Mouse (Mus musculus) stomach, embryonic 14.5 days (tissue): ENCODE results near the gene Polr2g. TPM values are rescaled to one million over a fixed set of nuclear protein-coding genes. Genes with fewer than 3 reads are reported as not detected.

Experiments used
- ATAC-seq: fragments of 200-750 bp; cut with Nextera tagmentation; 2 replicates; pipeline ENCODE4 v1.8.0; 2017; ENCODE audit warnings: low read depth, moderate TSS enrichment; ENCODE audit not compliant: insufficient number of reproducible peaks, insufficient read depth, low FRiP score
- H3K27ac ChIP-seq: fragments of 300-500 bp; sonication (generic); 2 replicates; pipeline ENCODE4 v1.5.1; 2014; ENCODE audit warnings: mild to moderate bottlenecking, low read length, moderate library complexity, mixed read lengths
- H3K27me3 ChIP-seq: fragments of 300-500 bp; sonication (generic); 2 replicates; pipeline ENCODE4 v1.6.1; 2014; ENCODE audit warnings: low read length, control low read depth, mixed read lengths; ENCODE audit not compliant: control insufficient read depth, insufficient read depth
- H3K36me3 ChIP-seq: fragments of 300-500 bp; sonication (generic); 2 replicates; pipeline ENCODE4 v1.6.1; 2014; ENCODE audit warnings: mild to moderate bottlenecking, control low read depth, low read length, moderate library complexity, mixed read lengths; ENCODE audit not compliant: control insufficient read depth, insufficient read depth
- H3K4me1 ChIP-seq: fragments of 300-500 bp; sonication (generic); 2 replicates; pipeline ENCODE4 v1.6.1; 2014; ENCODE audit warnings: low read length, control low read depth, mixed read lengths; ENCODE audit not compliant: control insufficient read depth, insufficient read depth
- H3K4me2 ChIP-seq: fragments of 300-500 bp; sonication (generic); replicated peaks from 2 replicates; pipeline ENCODE4 v1.6.1; 2014; ENCODE audit warnings: low read depth, low read length, control low read depth
- H3K4me3 ChIP-seq: fragments of 300-500 bp; sonication (generic); 2 replicates; pipeline ENCODE4 v1.5.1; 2014; ENCODE audit warnings: low read depth, low read length, control low read depth
- H3K9ac ChIP-seq: fragments of 300-500 bp; sonication (generic); replicated peaks from 2 replicates; pipeline ENCODE4 v1.6.1; 2014; ENCODE audit warnings: low read depth, mild to moderate bottlenecking, control low read depth, low read length, moderate library complexity, mixed read lengths
- H3K9me3 ChIP-seq: fragments of 300-500 bp; sonication (generic); 2 replicates; pipeline ENCODE4 v1.6.1; 2016; ENCODE audit warnings: low read depth, low read length, control low read depth; ENCODE audit not compliant: control insufficient read depth
- WGBS: fragments of 180-500 bp; shearing (Covaris S2); extraction: QIAGEN DNeasy Blood & Tissue Kit; methylation state at CpG from one replicate; pipeline ENCODE4 v1.1.7; 2014; 5-methylcytosine and 5-hydroxymethylcytosine counted together
- polyA plus RNA-seq: library from polyadenylated mRNA; unstranded; fragments of >200 nt; fragmentation: Nextera tagmentation; extraction: Ambion mirVana; gene quantifications from 2 replicates; pipeline ENCODE4 v1.2.1, GENCODE M21; 2014

Polr2g gene
- polyA plus RNA-seq, 1 experiment from 2014 or later, result 151 TPM

DNA sequence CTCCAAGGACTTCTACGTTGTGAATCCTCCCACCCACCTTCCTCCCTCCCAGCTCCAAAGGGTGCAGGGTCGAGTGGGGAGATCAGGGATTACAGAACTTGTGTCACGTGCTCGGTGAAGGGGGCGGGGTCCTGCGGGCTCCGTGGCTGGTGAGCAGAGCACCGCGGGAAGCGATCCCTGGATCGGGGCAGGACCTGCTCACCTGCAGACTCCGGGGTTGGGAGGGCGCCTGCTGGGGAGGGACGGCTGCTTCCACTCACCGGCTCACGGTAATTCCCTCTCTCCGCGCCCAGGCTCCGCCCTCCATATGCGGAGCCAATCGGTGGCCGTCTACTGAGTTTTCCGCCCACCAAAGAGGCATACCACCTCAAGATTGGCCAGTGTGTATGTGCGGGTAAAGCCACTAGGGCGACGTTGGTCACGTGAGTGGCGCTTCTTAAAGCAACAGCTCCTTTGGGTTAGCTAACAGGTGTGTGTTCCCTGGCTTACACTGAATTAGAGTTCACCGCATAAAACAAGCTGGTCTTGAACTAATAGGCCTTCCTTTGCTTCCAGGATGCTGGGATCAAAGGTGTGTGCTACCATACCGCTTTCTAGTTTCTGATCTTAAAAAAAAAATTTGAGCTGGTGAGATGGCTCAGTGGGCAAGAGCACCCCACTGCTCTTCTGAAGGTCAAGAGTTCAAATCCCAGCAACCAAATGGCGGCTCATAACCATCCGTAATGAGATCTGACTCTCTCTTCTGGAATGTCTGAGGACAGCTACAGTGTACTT is 12.2 kb downstream of the Polr2g start, which contains the start of gene Taf6l:
Taf6l (minus strand) TSS at position 410 of the 774 bp plus-strand sequence.
- ATAC-seq, result peak; percentile 100
- no peaks in the 10 kb centered on the region for H3K9me3 ChIP-seq

GRCm38 (mm10) chr19:8774951-8775421 is 23.4 kb downstream of the Polr2g start:
- H3K27me3 ChIP-seq, result no peaks in the 10 kb centered on the region
- no peaks in the 10 kb centered on the region for H3K9me3 ChIP-seq
- ATAC-seq, result peak; percentile 7; the same call in 1 of the 2 replicates
- H3K36me3 ChIP-seq, result peaks cover 22% of the 10 kb centered on the region
- peak overlapping the region; percentile 98 for H3K4me2 ChIP-seq
- H3K27ac ChIP-seq, result peak overlapping the region; percentile 98
- 4% methylated on average over 20 of the region's 20 CpGs for WGBS
- H3K4me3 ChIP-seq, result peak overlapping the region; percentile 75
- H3K9ac ChIP-seq, result peak overlapping the region; percentile 94
- H3K4me1 ChIP-seq, result peaks cover 19% of the 10 kb centered on the region

More for the DNA sequence above, 12.2 kb downstream of the Polr2g start, which contains the start of gene Taf6l:
- H3K4me2 ChIP-seq, result peak within 1 kb of the TSS; percentile 69
- H3K27ac ChIP-seq, result peak within 1 kb of the TSS; percentile 75; the same call in 1 of the 2 replicates
- WGBS, result under 1% methylated on average over 32 of the region's 32 CpGs
- H3K4me3 ChIP-seq, result peak within 1 kb of the TSS; percentile 65
- H3K4me1 ChIP-seq, result 0 out of 2 replicates have a peak, but pooled peaks cover 5% of the 10 kb centered on the region
- peaks cover 12% of the 10 kb centered on the region; the same call in 1 of the 2 replicates for H3K36me3 ChIP-seq
- H3K9ac ChIP-seq, result peak within 1 kb of the TSS; percentile 57
- H3K27me3 ChIP-seq, result no peaks in the 10 kb centered on the region

GRCm38 (mm10) chr19:8774086-8774835 is 24.1 kb downstream of the Polr2g start, which contains the start of gene Tmem179b:
Tmem179b (minus strand) TSS chr19:8774467.
- ATAC-seq, result peak; percentile 92
- under 1% methylated on average over 66 of the region's 68 CpGs for WGBS
- Histone ChIP-seq H3K27ac (peak within 1 kb of the TSS; percentile 98), H3K27me3 (no peaks in the 10 kb centered on the region), H3K4me1 (peaks cover 19% of the 10 kb centered on the region), H3K9me3 (no peaks in the 10 kb centered on the region), H3K4me3 (peak within 1 kb of the TSS; percentile 75), H3K9ac (peak within 1 kb of the TSS; percentile 94), H3K4me2 (peak within 1 kb of the TSS; percentile 98), H3K36me3 (peaks cover 29% of the 10 kb centered on the region)

- H3K9me3 ChIP-seq, result no peaks in the 10 kb centered on the region
- H3K4me3 ChIP-seq, result peak overlapping the region; percentile 75
- H3K4me1 ChIP-seq, result peaks cover 19% of the 10 kb centered on the region
- peak overlapping the region; percentile 98 for H3K4me2 ChIP-seq
- 58% methylated on average over 6 of the region's 6 CpGs for WGBS
- no peaks in the 10 kb centered on the region for H3K27me3 ChIP-seq
- H3K9ac ChIP-seq, result peak overlapping the region; percentile 94
- H3K36me3 ChIP-seq, result peaks cover 33% of the 10 kb centered on the region
- peak overlapping the region; percentile 98 for H3K27ac ChIP-seq
- no peak for ATAC-seq
Measured at GRCm38 (mm10) chr19:8773409-8773808, 25.0 kb downstream of the Polr2g start.

DNA sequence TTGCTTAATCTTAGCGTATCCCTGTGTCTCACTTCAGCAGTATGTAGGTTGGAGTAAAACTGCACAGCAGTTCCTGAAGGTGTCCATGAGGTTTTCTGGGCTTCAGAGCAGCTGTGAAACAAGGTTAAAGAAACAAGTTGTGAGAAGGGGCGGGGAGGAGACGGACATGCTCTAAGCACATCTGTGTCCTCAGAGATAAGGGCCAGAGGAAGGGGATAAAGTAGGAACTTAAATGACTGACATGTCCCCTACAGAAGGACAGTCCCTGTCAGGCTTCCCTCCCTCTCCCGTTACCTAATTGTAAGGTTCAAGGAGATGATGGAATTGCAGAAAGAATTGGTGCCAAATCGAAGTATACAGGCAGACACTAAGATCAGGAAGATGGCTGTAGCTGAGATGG is 25.4 kb downstream of the Polr2g start:
- peak overlapping the region; percentile 98 for H3K4me2 ChIP-seq
- no peaks in the 10 kb centered on the region for H3K9me3 ChIP-seq
- no peak overlapping the region for H3K9ac ChIP-seq
- H3K27me3 ChIP-seq, result no peaks in the 10 kb centered on the region
- no peak overlapping the region; the same call in 1 of the 2 replicates for H3K27ac ChIP-seq
- H3K4me1 ChIP-seq, result peaks cover 19% of the 10 kb centered on the region
- peak overlapping the region; percentile 75 for H3K4me3 ChIP-seq
- H3K36me3 ChIP-seq, result peaks cover 33% of the 10 kb centered on the region
- no peak for ATAC-seq
- 74% methylated on average over 5 of the region's 5 CpGs for WGBS

GRCm38 (mm10) chr19:8770567-8771270 is 27.7 kb downstream of the Polr2g start, which contains the start of gene Tmem223:
Tmem223 (plus strand) TSS chr19:8770996.
- Histone ChIP-seq H3K27me3 (no peaks in the 10 kb centered on the region), H3K27ac (peak within 1 kb of the TSS; percentile 91), H3K4me1 (peaks cover 17% of the 10 kb centered on the region), H3K4me2 (peak within 1 kb of the TSS; percentile 77), H3K9ac (peak within 1 kb of the TSS; percentile 89), H3K9me3 (no peaks in the 10 kb centered on the region), H3K4me3 (peak within 1 kb of the TSS; percentile 76), H3K36me3 (peaks cover 51% of the 10 kb centered on the region)
- ATAC-seq, result peak; percentile 48
- 25% methylated on average over 29 of the region's 29 CpGs for WGBS

GRCm38 (mm10) chr19:8765562-8765961 is 32.8 kb downstream of the Polr2g start:
- no peak for ATAC-seq
- Histone ChIP-seq H3K27ac (no peak overlapping the region), H3K36me3 (peaks cover 81% of the 10 kb centered on the region), H3K4me3 (no peak overlapping the region), H3K4me2 (no peak overlapping the region), H3K9me3 (peaks cover 10% of the 10 kb centered on the region; the same call in 1 of the 2 replicates), H3K9ac (no peak overlapping the region), H3K4me1 (no peaks in the 10 kb centered on the region), H3K27me3 (no peaks in the 10 kb centered on the region)
- WGBS, result 96% methylated on average over 9 of the region's 9 CpGs
